Mouse (Mus musculus): Measurements from ENCODE around the gene Cfap97d1.
"Not testable (repeated sequence)": the region's sequence is repeated elsewhere in the genome, so short reads cannot be mapped to it uniquely, and the experiment has no call there.

The Cfap97d1 gene

GRCm38 (mm10) chr11:101973496-101973895 is 10.6 kb upstream of the Cfap97d1 start:
- no peak for DNase-seq (ENCODE audit: low spot score)

DNA sequence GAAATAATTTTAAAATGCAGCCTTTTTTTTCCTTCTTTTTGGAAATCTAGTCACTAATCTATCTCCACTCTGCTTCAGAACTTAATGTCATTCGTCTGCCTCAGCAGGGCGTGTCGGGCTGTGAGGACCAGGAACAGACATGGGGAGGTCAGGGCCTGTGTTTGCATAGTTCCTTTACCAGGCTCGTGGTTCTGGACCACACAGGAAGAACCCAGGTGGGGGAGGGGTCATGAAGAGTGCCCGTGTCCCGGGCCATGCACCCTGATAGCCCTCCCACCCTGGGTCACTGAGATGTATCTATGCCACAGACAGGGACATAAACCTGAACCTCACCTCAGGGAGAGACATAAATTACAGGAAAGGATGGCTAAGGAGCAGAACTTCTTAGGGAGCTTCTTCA is 9.9 kb upstream of the Cfap97d1 start:
- DNase-seq (ENCODE audit: low spot score), result no peak

DNA sequence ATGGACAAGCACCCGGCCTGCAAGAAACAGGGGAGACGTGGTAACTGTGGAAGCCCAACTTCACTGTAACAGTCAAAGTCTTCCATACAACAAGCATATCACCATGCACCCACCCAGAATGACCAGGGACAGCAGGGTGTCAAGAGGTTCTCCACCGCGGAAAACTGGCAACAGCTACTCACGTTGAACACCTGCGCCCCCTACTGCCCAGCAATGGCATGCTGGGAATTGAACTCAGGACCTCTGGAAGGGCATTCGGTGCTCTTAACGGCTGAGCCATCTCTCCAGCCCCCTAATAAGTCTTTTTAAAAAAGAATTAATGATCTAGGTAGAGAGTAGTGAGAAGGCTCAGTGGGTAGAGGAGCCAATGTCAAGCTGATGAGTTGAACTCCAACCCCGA is 9.2 kb upstream of the Cfap97d1 start:
- DNase-seq (ENCODE audit: low spot score), result no peak

DNA sequence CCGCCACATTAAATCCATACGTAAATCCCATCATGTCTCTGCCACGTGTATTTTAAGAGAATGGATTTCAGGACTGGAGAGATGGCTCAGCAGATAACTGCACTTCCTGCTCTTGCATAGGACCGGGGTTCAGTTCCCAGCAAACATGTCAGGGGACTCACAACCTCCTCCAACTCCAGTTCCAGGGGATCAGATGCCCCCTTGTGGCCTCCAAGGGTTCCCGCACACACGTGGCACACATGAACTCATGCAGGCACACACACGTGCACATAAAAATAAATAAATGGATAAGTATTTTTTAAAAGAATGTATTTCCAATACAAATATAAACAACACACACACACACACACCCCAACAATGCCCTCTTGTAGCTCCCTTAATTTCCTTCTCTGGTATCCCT is 7.1 kb upstream of the Cfap97d1 start:
- no peak for DNase-seq (ENCODE audit: low spot score)

DNA sequence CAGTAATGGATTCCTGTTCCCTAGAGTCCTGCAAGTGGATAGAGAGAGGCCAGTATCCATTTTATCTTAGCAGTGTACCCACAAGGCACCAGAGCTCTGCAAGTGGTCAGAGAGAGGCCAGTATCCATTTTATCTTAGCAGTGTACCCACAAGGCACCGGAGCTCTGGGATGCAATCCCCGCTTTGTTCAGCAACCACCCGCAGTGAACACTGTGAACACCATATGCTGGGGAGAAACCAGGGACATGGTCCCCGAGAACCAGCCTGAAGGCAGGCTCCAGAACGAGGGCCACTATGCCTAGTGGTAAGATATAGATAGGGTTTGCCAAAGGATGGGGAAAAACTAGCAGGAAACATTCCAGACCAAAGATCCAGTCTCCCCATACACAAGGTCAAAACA is 4.9 kb upstream of the Cfap97d1 start:
- DNase-seq (ENCODE audit: low spot score), result no peak

- no peak for DNase-seq (ENCODE audit: low spot score)
Observed at GRCm38 (mm10) chr11:101980603-101981157, 3.4 kb upstream of the Cfap97d1 start.

DNA sequence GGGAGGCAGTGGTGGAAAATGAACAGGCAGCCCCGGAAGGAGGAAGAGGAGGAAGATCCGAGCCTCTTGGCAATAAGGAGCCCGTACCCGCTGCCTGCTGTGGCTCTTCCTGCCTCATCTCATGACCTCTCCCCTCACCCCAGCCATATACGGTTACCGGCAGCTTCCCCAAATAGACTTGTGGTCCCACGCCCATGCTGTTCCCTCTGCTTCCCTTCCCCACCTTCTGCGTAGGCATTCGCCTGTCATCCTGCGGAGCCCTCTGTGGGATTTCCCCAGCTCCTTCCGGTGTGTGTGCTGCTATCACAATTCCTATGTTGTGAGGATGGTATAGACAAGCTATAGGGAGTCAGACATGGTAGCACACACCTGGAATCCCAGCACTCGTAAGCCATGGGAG is 2.2 kb upstream of the Cfap97d1 start:
- no peak for DNase-seq (ENCODE audit: low spot score)

GRCm38 (mm10) chr11:101982981-101983411 is 1.1 kb upstream of the Cfap97d1 start:
- no peak for DNase-seq (ENCODE audit: low spot score)

DNA sequence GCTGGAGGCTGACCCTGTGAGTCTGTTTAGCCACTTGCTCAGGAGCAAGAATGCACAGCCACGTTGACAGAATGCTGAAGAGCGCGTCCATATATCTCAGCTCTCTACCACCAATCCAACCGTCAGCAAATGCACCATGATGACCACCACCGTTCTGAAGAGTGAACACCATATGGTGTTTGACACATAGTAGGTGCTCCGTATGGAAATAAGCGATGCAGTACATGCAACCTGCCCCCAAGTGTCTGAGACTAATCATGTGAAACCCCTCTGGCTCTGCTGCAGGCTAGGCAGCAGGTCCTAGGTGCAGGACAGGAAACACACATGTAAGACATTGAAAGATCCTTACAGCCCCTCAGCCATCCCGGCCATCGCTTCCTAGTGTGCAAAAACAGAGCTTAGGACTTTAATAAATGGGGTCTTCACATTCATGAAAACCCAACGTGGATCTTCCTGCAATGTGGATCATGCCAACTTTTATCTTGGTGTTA is 603 bp upstream of the Cfap97d1 start:
- no peak for DNase-seq (ENCODE audit: low spot score)

DNA sequence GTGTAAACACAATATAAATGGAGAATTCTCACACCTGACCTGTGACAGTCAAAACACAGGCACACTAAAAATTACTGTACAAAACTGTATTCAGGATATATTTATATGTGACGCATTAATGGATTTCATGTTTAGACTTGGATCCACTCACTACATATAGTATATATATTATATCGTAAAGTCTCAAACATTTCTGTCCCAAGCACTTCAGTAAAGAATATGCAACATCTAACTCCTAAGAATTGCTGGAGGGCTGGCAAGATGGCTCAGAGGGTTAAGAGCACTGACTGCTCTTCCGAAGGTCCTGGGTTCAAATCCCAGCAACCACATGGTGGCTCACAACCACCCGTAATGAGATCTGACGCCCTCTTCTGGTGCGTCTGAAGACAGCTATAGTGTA is 1.4 kb downstream of the Cfap97d1 start:
- not testable (repeated sequence) for DNase-seq (ENCODE audit: low spot score)

- peak; percentile 88 for DNase-seq (ENCODE audit: low spot score)
Observed at GRCm38 (mm10) chr11:101985990-101986389, 1.9 kb downstream of the Cfap97d1 start.

DNA sequence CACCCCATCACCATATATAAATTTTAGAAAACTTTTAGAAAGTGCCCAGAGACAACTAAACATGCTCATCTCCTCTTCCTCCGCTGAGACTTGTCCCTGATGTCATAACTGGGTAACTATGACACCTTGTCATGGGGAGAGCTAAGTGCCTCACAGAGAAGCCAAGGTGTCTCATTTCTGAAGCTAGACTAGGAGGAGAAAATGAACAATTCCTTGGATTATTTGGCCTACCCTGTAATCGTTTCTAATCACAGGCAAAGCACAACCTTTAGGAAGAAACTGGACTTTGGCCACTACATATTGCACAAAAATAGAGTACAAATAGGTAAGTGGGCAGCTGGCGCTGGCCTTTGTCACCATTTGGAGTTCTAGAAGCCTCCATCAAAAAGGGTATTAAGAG is 2.8 kb downstream of the Cfap97d1 start, which contains the start of gene Dusp3:
Gene Dusp3 (minus strand): TSS at position 101 of the 400 bp plus-strand sequence.
- no peak for DNase-seq (ENCODE audit: low spot score)

DNA sequence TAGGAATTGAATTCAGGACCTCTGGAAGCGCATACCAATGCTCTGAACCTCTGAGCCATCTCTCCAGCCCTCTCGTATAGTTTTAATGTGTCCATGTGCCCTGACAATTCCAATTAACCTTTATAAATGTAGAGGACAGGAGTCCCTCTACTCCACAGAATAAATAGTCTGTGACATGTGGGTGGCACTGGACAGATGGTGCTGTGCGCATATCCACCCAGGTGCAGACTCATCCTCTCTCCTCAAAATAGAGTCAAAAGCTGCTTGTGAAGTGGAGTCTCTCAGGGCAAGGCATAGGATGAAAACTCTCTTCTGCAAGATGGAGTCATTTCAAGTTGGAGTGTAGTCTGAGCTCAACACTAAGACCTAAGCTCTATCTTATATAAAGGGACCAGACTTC is 6.2 kb downstream of the Cfap97d1 start:
- DNase-seq (ENCODE audit: low spot score), result no peak

DNA sequence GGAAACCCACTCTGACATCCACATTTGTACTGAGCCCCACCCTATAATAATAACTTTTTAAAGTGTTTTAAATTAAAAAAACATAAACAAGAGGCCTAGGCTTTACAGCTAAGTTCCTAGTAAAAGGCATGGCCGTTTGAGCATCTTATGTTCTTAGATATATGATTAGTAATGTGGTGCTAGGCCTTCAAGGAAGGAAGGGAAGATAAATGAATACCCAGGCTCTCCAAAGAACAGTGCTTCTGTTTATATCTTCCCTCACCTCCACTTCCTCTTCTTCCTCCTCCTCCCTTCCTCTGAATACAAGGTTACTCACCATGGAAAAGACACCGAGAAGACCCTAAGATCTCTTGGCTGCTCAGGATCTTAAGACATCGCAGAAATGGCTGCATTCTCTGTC is 7.7 kb downstream of the Cfap97d1 start:
- no peak for DNase-seq (ENCODE audit: low spot score)

DNA sequence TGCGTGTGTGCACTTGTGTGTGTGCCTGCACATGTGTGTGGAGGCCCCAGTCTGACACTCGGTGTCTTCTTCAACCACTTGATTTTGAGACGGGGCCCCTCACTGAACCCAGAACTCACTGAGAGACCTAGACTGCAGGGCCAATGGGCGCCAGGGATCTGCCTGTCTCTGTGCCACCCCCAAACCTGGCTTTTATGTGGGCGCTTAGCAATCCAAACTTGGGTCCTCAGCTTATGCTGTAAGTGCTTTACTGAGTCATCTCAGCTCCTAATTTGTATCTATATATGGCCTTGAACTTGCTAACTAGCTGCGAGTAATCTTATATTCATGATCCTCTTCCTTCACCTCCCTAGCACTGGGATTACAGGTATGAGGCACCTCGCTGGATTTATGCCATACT is 8.3 kb downstream of the Cfap97d1 start:
- no peak for DNase-seq (ENCODE audit: low spot score)

DNA sequence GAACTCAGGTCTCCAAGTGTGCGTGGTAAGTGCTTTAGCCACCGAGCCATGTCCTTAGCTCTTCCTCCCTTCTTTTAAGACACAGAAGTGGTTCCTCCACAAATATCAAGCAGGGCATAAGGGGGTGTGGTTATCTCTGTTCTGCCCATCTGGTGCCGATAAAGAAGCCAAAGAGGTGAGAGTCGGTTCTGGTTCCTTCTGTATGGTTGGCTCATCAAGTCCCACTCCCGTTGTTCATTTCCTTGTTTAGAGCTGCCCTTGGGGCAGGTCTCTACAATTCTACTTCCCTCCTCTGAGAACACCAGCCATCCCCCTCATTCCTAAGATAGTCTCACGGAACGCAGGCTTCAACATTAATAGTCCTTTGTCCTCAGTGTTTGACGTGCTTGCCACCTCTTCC is 10.0 kb downstream of the Cfap97d1 start:
- no peak for DNase-seq (ENCODE audit: low spot score)

GRCm38 (mm10) chr11:101995938-101996337 is 11.9 kb downstream of the Cfap97d1 start:
- DNase-seq (ENCODE audit: low spot score), result no peak

DNA sequence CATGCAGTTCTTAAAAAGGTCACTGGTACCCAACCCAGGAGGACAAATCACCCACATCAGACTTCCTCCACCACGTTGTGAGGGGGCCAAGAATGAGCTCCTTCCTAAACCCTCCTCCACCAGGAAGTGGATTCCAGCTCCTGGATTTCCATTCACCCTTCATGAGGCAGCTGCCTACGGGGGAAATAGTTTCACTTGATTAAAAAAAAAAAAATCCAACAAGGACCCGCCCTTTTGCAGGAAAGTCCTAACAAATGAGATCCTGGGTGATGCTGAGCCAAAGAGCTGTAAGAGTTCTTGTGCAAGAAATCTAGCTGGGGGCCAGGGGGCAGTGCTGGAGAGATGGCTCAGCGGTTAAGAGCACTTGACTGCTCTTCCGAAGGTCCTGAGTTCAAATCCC is 14.2 kb downstream of the Cfap97d1 start:
- no peak for DNase-seq (ENCODE audit: low spot score)

GRCm38 (mm10) chr11:101999466-101999865 is 15.4 kb downstream of the Cfap97d1 start:
- no peak for DNase-seq (ENCODE audit: low spot score)

- no peak for DNase-seq (ENCODE audit: low spot score)
Observed at GRCm38 (mm10) chr11:102004251-102004650, 20.2 kb downstream of the Cfap97d1 start.

DNA sequence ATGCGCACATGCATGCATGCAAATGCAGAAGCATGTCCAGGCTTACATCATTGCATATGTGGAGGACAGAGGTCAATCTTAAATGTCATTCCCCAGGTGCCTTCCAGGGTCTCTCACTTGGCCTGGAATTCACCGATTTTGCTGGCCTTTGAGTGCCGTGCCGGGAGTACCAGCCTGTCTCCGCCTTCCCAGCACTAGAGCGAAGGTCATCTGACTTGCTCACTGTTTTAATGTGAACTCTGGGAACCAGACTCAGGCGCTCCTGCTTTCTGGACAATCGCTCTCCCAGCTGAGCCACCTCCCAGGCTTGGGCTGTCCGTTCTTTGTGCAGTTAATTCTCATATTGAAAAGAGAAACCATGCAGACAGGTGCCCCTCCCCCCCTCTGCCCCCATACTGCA is 22.2 kb downstream of the Cfap97d1 start:
- no peak for DNase-seq (ENCODE audit: low spot score)

DNA sequence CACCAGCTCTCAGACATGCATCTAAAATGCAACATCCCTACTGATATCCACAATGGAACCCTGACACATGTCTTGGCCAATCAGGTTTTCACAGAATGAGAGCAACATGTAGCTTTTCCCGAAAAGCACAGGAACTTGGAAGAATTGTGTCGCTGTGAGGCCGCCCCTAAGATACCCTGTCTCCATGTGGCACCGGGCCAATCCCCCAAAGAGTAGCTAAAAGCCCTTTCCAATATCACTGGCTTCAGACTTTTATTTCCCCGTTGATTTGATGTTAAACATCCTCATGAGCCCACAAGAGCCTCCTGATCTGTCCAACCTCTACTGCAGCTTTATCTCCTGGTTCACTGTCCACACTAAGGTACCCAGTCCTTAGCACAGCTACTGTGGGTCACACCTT is 22.6 kb downstream of the Cfap97d1 start:
- no peak for DNase-seq (ENCODE audit: low spot score)

DNA sequence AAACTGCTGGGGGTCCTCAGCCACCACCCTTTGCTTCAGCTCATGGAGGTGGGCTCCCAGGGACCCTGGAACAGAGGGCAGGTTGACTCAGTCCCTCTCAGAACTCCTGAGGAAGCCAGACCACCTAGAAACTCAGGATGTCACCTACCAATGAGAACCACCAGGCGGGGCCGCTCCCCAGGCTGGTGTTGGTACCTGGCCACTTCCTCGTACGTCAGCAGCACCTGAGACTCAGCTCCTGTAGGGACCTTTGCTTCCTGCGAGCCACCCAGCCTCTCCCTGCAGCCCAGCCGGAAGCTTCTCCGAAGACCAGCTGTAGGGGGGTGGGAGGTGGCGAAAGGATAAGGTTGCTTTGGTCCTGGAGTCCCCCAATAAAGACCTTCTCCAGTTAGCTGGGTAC is 24.3 kb downstream of the Cfap97d1 start:
- no peak for DNase-seq (ENCODE audit: low spot score)

DNA sequence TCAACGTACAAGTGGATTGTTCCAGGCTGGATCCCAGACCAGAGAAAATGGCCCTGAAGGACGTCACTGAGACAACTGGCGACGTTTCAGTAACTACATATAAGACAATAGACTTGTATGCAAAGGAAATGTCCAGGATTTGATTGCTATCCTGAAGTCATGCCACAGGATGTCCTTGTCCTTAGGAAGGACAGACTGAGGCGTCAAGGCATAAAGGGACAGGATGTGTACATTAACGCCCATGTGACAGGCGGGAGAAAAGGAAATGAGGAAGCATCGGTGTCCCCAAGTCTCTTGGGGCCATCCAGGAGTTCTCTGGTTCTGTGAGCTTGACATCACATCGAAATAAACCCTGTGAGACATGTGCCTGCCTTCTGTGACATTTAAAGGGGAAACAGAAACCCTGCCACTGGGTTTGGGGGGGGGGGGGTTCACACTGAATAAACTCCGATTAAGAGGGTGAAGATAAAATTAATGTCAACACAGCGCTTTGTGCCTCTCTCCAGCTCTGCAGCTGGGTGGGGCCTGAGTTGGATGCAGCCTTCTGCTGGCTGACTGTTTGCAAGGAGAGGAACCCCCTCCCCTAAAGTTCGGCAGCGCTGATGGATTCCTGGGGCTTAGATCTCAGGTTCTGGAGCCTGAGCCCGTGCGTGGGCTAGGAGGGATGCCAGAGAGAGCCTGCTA is 25.0 kb downstream of the Cfap97d1 start:
- no peak for DNase-seq (ENCODE audit: low spot score)
